18 mouse cellular contexts compared by ENCODE assay signal in genomic region chr2:32761361-32761760, GRCm38 (mm10). TPM values are rescaled to one million over a fixed set of nuclear protein-coding genes. Genes with fewer than 3 reads are reported as not detected.
"Had no signal": no experiment of that assay in that cellular context is flagged by ENCODE, and none has a peak within 500 bp of the region (broad histone marks: within the 10 kb centered on the region; RNA-seq: fewer than 3 reads in every experiment).

No protein-coding gene starts in this region.

- DNase-seq: kidney, adult 18-20 months; kidney, postnatal 10 days; kidney, postnatal 4 days; liver; lung, adult 2 months; lung, postnatal 36 days; thymus, postnatal 4 days had no signal

- H3K4me1 ChIP-seq: neural tube, embryonic 12.5 days had no signal

- ATAC-seq: lung, postnatal 0 days; midbrain, embryonic 15.5 days had no signal

- H3K27ac ChIP-seq: layer of hippocampus, adult 2 months; limb, embryonic 12.5 days; liver, embryonic 14.5 days; midbrain, embryonic 15.5 days; neural tube, embryonic 12.5 days; stomach, postnatal 0 days had no signal

- H3K4me3 ChIP-seq: layer of hippocampus, adult 2 months; limb, embryonic 12.5 days; midbrain, embryonic 15.5 days; neural tube, embryonic 12.5 days had no signal

- H3K27me3 ChIP-seq: limb, embryonic 12.5 days; midbrain, embryonic 15.5 days; neural tube, embryonic 12.5 days had no signal

- H3K9me3 ChIP-seq: limb, embryonic 12.5 days; midbrain, embryonic 15.5 days; neural tube, embryonic 12.5 days had no signal

RNA-seq across cellular contexts. Expression of gene Ttc16, which starts 14.1 kb away (rescaled TPM):
- total RNA-seq: megakaryocyte progenitor cell, adult 5-6 weeks; monocyte, adult 5-6 weeks had no signal
- polyA plus RNA-seq: kidney, embryonic 14.5 days had no signal

RNA-seq across cellular contexts. Expression of gene Ptrh1, which starts 14.2 kb away (rescaled TPM):
- total RNA-seq: neutrophil, adult 5-6 weeks had no signal

RNA-seq across cellular contexts. Expression of gene 6330409D20Rik, which starts 20.5 kb away (rescaled TPM):
- total RNA-seq: megakaryocyte progenitor cell, adult 5-6 weeks; monocyte, adult 5-6 weeks; neutrophil, adult 5-6 weeks had no signal
- polyA plus RNA-seq: kidney, embryonic 14.5 days; limb, embryonic 12.5 days; stomach, postnatal 0 days had no signal

RNA-seq across cellular contexts. Expression of gene Cfap157, which starts 22.9 kb away (rescaled TPM):
- total RNA-seq: megakaryocyte progenitor cell, adult 5-6 weeks; monocyte, adult 5-6 weeks; neutrophil, adult 5-6 weeks had no signal
- polyA plus RNA-seq: liver, embryonic 14.5 days had no signal
